Mouse (Mus musculus) bone marrow, adult 2 months (tissue): ENCODE data around the gene Ccdc73. TPM values are rescaled to one million over a fixed set of nuclear protein-coding genes. Genes with fewer than 3 reads are reported as not detected.
"Not testable (repeated sequence)": the region's sequence is repeated elsewhere in the genome, so short reads cannot be mapped to it uniquely, and the experiment has no call there.

Experiments used
- H3K27ac ChIP-seq: fragments of 200-500 bp; 2 replicates; pipeline ENCODE4 v1.5.1; 2012; ENCODE audit warnings: low read depth, mild to moderate bottlenecking, control low read depth, inconsistent platforms, low read length; ENCODE audit not compliant: control insufficient read depth, poor library complexity, insufficient read depth
- H3K4me1 ChIP-seq: fragments of 200-500 bp; 2 replicates; pipeline ENCODE4 v1.6.1; 2011; ENCODE audit warnings: low read length; ENCODE audit not compliant: control insufficient read depth, insufficient read depth
- H3K4me3 ChIP-seq: fragments of 200-500 bp; replicated peaks from 2 replicates; pipeline ENCODE3; 2011; ENCODE audit warnings: mild to moderate bottlenecking, low read depth, low read length, control low read depth; ENCODE audit not compliant: control insufficient read depth
- CTCF ChIP-seq: fragments of 200-500 bp; IDR thresholded peaks from 2 replicates; pipeline ENCODE4 v1.5.1; 2011; ENCODE audit warnings: low read length, control low read depth; ENCODE audit not compliant: control insufficient read depth, insufficient read depth
- POLR2A ChIP-seq: fragments of 200-500 bp; IDR thresholded peaks from 2 replicates; pipeline ENCODE4 v1.6.1; 2011; ENCODE audit warnings: low read depth, mild to moderate bottlenecking, control low read depth, low read length, borderline replicate concordance; ENCODE audit not compliant: control insufficient read depth
- WGBS: fragments of 180-500 bp; shearing (Covaris S2); methylation state at CpG from one replicate; pipeline ENCODE4 v1.1.7; 2018; 5-methylcytosine and 5-hydroxymethylcytosine counted together
- polyA plus RNA-seq: library from polyadenylated mRNA; stranded (reverse); fragments of >200 nt; gene quantifications from 2 replicates; pipeline ENCODE4 v1.2.4, GENCODE M21; 2011; ENCODE audit warnings: low replicate concordance; ENCODE audit not compliant: missing spikeins, insufficient read depth, insufficient read length

Gene Ccdc73
- polyA plus RNA-seq, 1 experiment, result not detected

GRCm38 (mm10) chr2:105023815-105024214, 156.2 kb downstream of the Ccdc73 start:
- WGBS, result 86% methylated on average over 4 of the region's 4 CpGs
- no peaks in the 10 kb centered on the region for H3K4me1 ChIP-seq
- no peak overlapping the region for H3K4me3 ChIP-seq
- TF ChIP-seq POLR2A (no peak), CTCF (no peak)
- H3K27ac ChIP-seq, result no peak overlapping the region

DNA sequence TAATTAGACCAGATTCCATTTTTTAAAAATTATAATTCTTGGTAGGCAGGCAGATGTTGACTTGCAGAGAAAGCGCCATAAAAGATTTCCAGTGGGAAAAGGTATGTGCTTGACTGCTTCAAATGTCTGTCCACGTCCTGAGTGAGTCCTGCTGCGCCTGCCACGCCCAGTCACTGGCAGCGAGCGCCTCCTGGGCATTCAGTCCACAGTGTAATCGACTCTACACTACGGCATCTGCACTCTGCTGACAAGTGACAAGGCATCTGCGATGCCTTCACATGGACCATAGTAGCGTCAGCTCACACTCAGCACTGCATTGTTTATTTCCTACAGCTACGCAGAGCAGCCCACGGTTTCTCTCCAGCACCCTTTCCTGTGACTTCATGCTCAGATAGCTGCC, 158.0 kb downstream of the Ccdc73 start:
- WGBS, result 76% methylated on average over 12 of the region's 12 CpGs
- not testable (repeated sequence) for H3K4me3 ChIP-seq, H3K4me1 ChIP-seq
- 0 out of 2 replicates have a peak overlapping the region, but pooled peaks have one; percentile 12 for H3K27ac ChIP-seq

DNA sequence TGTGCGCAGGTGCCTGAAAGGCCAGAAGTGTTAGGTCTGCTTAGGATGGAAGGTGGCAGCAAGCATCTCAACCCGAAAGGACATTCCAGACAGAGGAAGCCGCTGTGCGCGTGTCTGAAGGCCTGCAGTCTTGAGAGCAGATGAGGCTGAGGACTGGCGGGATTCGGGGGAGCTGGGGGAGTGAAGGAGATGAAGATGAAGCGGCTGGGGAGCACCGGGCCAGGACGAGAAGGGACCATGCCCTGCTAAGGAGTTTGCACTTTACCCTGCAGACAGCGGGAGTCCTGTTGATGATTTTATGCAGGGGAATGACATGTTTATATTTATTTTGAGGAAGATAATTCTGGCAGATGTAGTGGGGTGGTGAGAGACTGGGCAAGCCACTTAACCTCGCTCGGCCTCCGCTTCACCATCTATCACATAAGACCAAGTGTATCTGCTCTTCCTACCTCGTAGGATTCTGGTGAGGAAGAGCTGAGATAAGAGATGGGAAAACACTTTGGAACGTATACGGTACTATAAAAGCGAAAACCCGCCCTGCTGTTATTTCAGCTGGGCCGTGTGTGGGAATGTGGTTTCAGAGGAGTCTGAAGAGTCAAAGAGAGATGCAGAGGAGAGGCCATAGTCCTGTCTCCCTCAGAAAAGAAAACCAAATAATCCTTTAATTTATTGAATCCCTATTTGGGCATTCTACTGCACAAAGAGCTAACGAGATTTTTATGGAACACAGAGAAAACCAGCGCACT, 159.5 kb downstream of the Ccdc73 start:
- 90% methylated on average over 22 of the region's 22 CpGs for WGBS
- no peak overlapping the region for H3K27ac ChIP-seq
- TF ChIP-seq POLR2A, result no peak
- TF ChIP-seq CTCF, result no peak
- H3K4me3 ChIP-seq, result no peak overlapping the region
- H3K4me1 ChIP-seq, result no peaks in the 10 kb centered on the region; the same call in 1 of the 2 replicates

GRCm38 (mm10) chr2:105028806-105029205, 161.2 kb downstream of the Ccdc73 start:
- Histone ChIP-seq H3K4me1 (no peaks in the 10 kb centered on the region; the same call in 1 of the 2 replicates), H3K4me3 (no peak overlapping the region), H3K27ac (no peak overlapping the region)
- TF ChIP-seq CTCF (no peak), POLR2A (no peak)
- WGBS, result 40% methylated on average over 5 of the region's 5 CpGs

DNA sequence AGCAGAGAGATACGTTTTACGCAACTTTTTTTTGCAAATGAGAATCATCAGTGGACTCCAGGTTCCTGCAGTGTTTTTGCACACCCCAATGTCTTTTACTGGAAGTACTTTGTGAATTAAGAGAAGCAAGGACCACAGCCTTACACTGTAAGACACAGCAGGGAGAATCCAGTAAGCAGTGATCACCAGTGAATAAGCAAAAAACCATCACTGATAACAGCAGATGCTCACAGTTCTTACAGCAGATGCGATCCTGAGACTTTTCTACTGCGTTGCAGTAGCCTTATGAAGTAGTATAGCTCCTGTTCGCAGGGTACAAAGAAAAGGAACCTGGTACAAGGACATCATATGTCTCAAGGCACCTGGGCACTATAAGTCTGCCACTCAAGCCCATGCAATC, 162.9 kb downstream of the Ccdc73 start:
- Histone ChIP-seq H3K27ac (no peak overlapping the region), H3K4me3 (no peak overlapping the region), H3K4me1 (no peaks in the 10 kb centered on the region; the same call in 1 of the 2 replicates)
- WGBS, result 79% methylated on average over 5 of the region's 5 CpGs
- TF ChIP-seq POLR2A, result no peak
- no peak for TF ChIP-seq CTCF

DNA sequence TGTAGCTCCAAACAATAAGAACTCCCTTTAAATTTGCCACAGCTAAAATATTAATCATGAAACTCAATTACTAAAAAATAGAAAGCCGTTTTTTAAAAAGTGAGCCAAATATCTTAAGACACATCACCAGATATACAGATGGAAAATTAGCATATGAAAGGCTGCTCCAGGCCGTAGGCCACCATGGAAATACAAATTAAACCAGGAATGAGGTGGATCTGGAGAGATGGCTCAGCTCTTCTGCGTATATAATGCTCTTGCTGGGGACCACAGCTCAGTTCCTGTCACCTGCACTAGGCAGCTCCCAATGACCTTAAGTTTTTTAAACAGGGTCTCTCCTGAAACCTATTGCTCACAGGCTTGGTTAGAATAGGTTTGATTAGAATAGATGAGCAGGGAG, 166.5 kb downstream of the Ccdc73 start:
- TF ChIP-seq CTCF, result no peak
- no peak for TF ChIP-seq POLR2A
- 86% methylated on average over 3 of the region's 3 CpGs for WGBS
- H3K27ac ChIP-seq, result no peak overlapping the region
- no peak overlapping the region for H3K4me3 ChIP-seq
- H3K4me1 ChIP-seq, result no peaks in the 10 kb centered on the region; the same call in 1 of the 2 replicates

DNA sequence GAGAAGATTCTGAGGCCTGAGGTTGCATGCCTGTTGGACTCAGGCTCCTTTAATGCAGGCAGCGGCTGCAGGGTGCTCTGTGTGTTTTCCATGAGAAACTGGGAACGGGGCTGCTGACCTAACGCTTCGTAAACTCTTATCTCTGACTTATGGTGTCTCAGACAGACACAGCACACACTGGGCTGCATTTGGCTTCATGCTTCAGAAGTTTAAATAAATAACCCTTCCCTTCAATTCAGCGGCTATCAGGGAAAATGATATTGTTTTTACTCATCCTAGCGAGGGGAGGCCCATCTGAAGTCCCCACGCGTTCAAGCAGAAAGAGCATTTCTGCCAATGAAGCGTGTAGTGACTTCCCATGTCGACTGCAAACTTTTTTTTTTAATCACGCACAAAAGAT, 168.4 kb downstream of the Ccdc73 start:
- H3K4me3 ChIP-seq, result no peak overlapping the region
- H3K4me1 ChIP-seq, result no peaks in the 10 kb centered on the region; the same call in 1 of the 2 replicates
- TF ChIP-seq POLR2A, result no peak
- TF ChIP-seq CTCF, result no peak
- 87% methylated on average over 11 of the region's 11 CpGs for WGBS
- H3K27ac ChIP-seq, result no peak overlapping the region

DNA sequence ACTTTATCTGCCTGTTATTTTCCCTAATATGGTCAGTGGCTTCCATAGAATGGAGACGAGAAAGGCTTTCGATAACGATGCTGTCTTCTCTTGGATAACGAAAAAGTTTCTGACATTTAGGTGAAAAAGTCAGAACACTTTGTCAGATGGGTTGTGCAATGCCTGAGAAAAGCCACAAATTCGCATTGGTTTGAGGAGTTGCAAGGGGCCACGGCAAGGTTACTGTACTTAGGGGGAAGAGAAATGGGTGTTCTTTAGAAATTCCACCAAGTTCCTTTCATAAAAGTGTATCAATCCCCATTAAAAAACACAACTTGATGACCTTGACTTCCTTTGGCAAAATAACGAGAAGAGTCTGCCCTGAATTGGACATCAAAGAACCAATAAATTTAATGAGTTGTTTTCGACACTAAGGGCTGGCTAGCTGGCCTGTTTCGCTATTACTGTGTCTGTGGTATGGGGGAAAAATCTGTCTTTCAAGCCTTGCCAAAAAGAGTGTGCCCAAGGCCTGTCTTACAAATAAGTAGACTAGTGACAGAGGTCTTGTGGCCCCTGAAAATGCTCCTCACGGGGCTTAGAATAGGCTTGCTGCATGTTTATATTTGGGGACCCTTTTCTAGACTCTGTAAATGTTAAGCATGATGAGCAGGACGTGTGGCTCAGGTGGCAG, 168.9 kb downstream of the Ccdc73 start:
- Histone ChIP-seq H3K4me1 (no peaks in the 10 kb centered on the region; the same call in 1 of the 2 replicates), H3K4me3 (no peak overlapping the region), H3K27ac (no peak overlapping the region)
- TF ChIP-seq CTCF (no peak), POLR2A (no peak)
- WGBS, result 76% methylated on average over 11 of the region's 11 CpGs
